Mouse (Mus musculus): Measurements from ENCODE around the gene Rnf121.

DNA sequence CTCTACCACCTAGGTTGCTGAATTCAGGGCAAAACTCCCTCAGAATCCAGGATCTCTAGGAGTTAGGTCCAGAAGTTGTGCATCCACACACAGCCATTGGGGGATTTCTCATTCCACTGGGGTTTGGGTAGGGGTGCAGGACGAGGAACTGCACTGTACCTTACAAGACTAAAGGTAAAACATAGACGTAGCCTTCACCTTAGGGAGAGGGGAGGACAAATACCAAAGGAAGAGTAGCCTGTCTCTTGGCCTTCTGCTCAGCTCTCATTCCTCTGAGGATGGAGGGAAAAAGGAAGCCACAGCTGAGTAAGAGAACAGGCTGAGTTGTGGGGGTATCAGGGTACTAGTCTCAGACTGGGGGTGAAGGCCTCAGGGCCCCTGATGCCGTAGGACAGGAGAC is 46.7 kb downstream of the Rnf121 start, which contains the start of gene Il18bp:
- TF ChIP-seq POLR2A (IDR thresholded peaks at IDR 0.05; ENCODE audit: low read depth, low read length): no peak
- no peak for TF ChIP-seq CHD2 (IDR thresholded peaks at IDR 0.05; ENCODE audit: low read length)
- TF ChIP-seq EP300 (IDR thresholded peaks at IDR 0.05; ENCODE audit: low read length): no peak
- no peak for TF ChIP-seq CTCF (conservative IDR thresholded peaks at IDR 0.05 in 1 of 2, IDR thresholded peaks at IDR 0.05 in 1 of 2; ENCODE audit: low read depth in 2 of 2, low read length in 2 of 2)
- TF ChIP-seq UBTF (IDR thresholded peaks at IDR 0.05; ENCODE audit: low read depth, low read length): no peak
- no peak for TF ChIP-seq BHLHE40 (IDR thresholded peaks at IDR 0.05; ENCODE audit: low read depth, low read length)
- no peak for TF ChIP-seq NELFE (IDR thresholded peaks at IDR 0.05; ENCODE audit: low read depth, low read length)
- no peak for TF ChIP-seq MAX (IDR thresholded peaks at IDR 0.05; ENCODE audit: low read length)
- TF ChIP-seq KAT2A (IDR thresholded peaks at IDR 0.05; ENCODE audit: insufficient replicate concordance, low read length): no peak
- TF ChIP-seq ETS1 (conservative IDR thresholded peaks at IDR 0.05; ENCODE audit: low read depth, low read length): no peak
